Mouse (Mus musculus): ENCODE results near the gene Slco3a1. TPM values are rescaled to one million over a fixed set of nuclear protein-coding genes. Genes with fewer than 3 reads are reported as not detected.

Slco3a1 gene
- total and polyA plus RNA-seq, 3 experiments: 0.04 to 0.35 TPM; not detected in 1

DNA sequence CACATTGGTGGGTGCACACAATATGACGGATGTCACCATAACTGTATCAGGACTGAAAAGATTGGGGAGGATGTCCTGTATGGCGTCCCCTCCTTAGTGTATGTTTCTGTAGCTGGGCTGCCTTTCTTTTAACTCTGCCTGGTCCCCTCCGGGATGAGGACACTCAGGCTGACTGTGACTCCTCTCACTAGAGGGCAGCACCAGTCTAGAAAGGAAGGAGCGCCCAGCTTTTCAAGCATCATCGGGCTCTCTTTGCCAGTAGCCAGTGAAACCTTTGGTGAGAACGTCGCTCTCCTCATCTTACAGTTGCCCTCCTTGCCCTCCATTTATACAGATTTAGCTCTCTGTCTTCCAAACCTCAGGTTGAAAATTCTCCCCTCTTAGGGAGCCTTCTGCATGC, 187.2 kb downstream of the Slco3a1 start:
- no peaks in the 10 kb centered on the region for H3K36me3 ChIP-seq (replicated peaks in 1 of 2; ENCODE audit: control insufficient read depth in 1 of 2, insufficient read depth in 1 of 2, low read length in 1 of 2)
- no peak overlapping the region for H3K27ac ChIP-seq (ENCODE audit: insufficient read depth, low read depth)
- H3K79me2 ChIP-seq (replicated peaks; ENCODE audit: control insufficient read depth, extremely low read depth, insufficient read depth, poor library complexity, severe bottlenecking): no peaks in the 10 kb centered on the region
- no peaks in the 10 kb centered on the region for H3K9me3 ChIP-seq (replicated peaks; ENCODE audit: low read length)
- dilution Hi-C loops (cut with MboI; ENCODE audit: extremely low pct_ligation_motif_present, extremely low pct_unique_long_range_greater_than_20kb, low sequenced_read_pairs) (no loop called here), in situ Hi-C loops (cut with MboI; ENCODE audit: low pct_ligation_motif_present, low pct_unique_long_range_greater_than_20kb, low sequenced_read_pairs) (no loop called here)
- H3K27me3 ChIP-seq (replicated peaks): peaks cover 14% of the 10 kb centered on the region
- no peak overlapping the region for H3K4me3 ChIP-seq (replicated peaks in 1 of 3; ENCODE audit: low read depth in 2 of 3, low read length in 2 of 3, poor library complexity in 1 of 3)
- no peak for DNase-seq (ENCODE audit: extremely low read depth)
- H3K9ac ChIP-seq (ENCODE audit: insufficient read depth, low read depth): no peak overlapping the region
- no peaks in the 10 kb centered on the region for H3K4me1 ChIP-seq (ENCODE audit: control insufficient read depth in 1 of 2, insufficient read depth in 2 of 2)
- no peak overlapping the region for H3K4me2 ChIP-seq (ENCODE audit: insufficient read depth, low read depth, poor library complexity, severe bottlenecking)
- TF ChIP-seq UBTF (IDR thresholded peaks at IDR 0.05; ENCODE audit: low read depth, low read length) (no peak), MAZ (IDR thresholded peaks at IDR 0.05; ENCODE audit: low read depth, low read length) (no peak), RAD21 (IDR thresholded peaks at IDR 0.05; ENCODE audit: low read depth, low read length) (peak; percentile 34), TBP (conservative IDR thresholded peaks at IDR 0.05; ENCODE audit: low read depth, low read length) (no peak), E2F4 (IDR thresholded peaks at IDR 0.05; ENCODE audit: insufficient replicate concordance, low read depth, low read length) (no peak), SMC3 (IDR thresholded peaks at IDR 0.05; ENCODE audit: low read depth, low read length) (peak; percentile 21; the same call in 1 of the 2 replicates), CTCF (conservative IDR thresholded peaks at IDR 0.05 in 1 of 2, IDR thresholded peaks at IDR 0.05 in 1 of 2; ENCODE audit: low read depth in 2 of 2, low read length in 2 of 2) (peak in 1 of 2 experiments; percentile 62; a peak in 2 of 4 replicates)

DNA sequence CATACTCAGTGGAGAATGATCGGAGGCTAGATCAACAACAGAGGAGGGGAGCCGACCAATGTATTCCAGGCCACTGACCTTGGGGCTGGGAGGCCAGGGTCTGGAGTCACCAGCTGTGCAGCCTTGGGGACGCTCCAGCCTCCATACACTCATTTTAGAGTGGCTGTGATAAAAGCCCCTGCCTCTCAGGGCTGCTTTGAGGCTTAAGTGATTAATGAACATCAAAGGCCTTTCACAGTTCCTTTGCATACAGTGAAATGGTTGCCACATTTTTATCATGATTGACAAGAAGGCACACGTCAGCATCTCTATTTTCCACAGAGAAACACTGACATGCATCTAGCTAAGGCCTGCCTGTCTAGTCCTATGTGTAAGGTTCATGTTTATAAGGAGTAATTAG, 189.0 kb downstream of the Slco3a1 start:
- dilution Hi-C loops (cut with MboI; ENCODE audit: extremely low pct_ligation_motif_present, extremely low pct_unique_long_range_greater_than_20kb, low sequenced_read_pairs): no loop called here
- Histone ChIP-seq H3K27ac (ENCODE audit: insufficient read depth, low read depth) (no peak overlapping the region), H3K4me3 (replicated peaks in 1 of 3; ENCODE audit: low read depth in 2 of 3, low read length in 2 of 3, poor library complexity in 1 of 3) (no peak overlapping the region), H3K27me3 (replicated peaks) (peaks cover 22% of the 10 kb centered on the region), H3K4me2 (ENCODE audit: insufficient read depth, low read depth, poor library complexity, severe bottlenecking) (no peak overlapping the region), H3K9ac (ENCODE audit: insufficient read depth, low read depth) (no peak overlapping the region), H3K79me2 (replicated peaks; ENCODE audit: control insufficient read depth, extremely low read depth, insufficient read depth, poor library complexity, severe bottlenecking) (no peaks in the 10 kb centered on the region), H3K4me1 (ENCODE audit: control insufficient read depth in 1 of 2, insufficient read depth in 2 of 2) (no peaks in the 10 kb centered on the region), H3K9me3 (replicated peaks; ENCODE audit: low read length) (no peaks in the 10 kb centered on the region), H3K36me3 (replicated peaks in 1 of 2; ENCODE audit: control insufficient read depth in 1 of 2, insufficient read depth in 1 of 2, low read length in 1 of 2) (no peaks in the 10 kb centered on the region)
- in situ Hi-C loops (cut with MboI; ENCODE audit: low pct_ligation_motif_present, low pct_unique_long_range_greater_than_20kb, low sequenced_read_pairs): no loop called here
- no peak for DNase-seq (ENCODE audit: extremely low read depth)
- TF ChIP-seq KAT2A (IDR thresholded peaks at IDR 0.05; ENCODE audit: insufficient replicate concordance, low read length) (no peak), RCOR1 (conservative IDR thresholded peaks at IDR 0.05; ENCODE audit: low read depth, low read length) (no peak), NELFE (IDR thresholded peaks at IDR 0.05; ENCODE audit: low read depth, low read length) (no peak), JUN (IDR thresholded peaks at IDR 0.05; ENCODE audit: insufficient read depth, low read depth, low read length) (no peak), EP300 (IDR thresholded peaks at IDR 0.05; ENCODE audit: low read length) (no peak), SMC3 (IDR thresholded peaks at IDR 0.05; ENCODE audit: low read depth, low read length) (no peak), USF2 (conservative IDR thresholded peaks at IDR 0.05; ENCODE audit: low read depth, low read length) (no peak), E2F4 (IDR thresholded peaks at IDR 0.05; ENCODE audit: insufficient replicate concordance, low read depth, low read length) (no peak), UBTF (IDR thresholded peaks at IDR 0.05; ENCODE audit: low read depth, low read length) (no peak), ZC3H11A (IDR thresholded peaks at IDR 0.05; ENCODE audit: low read depth, low read length) (no peak), CHD2 (IDR thresholded peaks at IDR 0.05; ENCODE audit: low read length) (no peak), ZMIZ1 (IDR thresholded peaks at IDR 0.05; ENCODE audit: low read depth, low read length) (no peak), SIN3A (IDR thresholded peaks at IDR 0.05; ENCODE audit: low read length) (no peak)
